Mouse (Mus musculus) cerebellum, adult 11 months (tissue): ENCODE results near the gene Olfr653.

Experiments used
- DNase-seq: peaks from one replicate; pipeline ENCODE4 v3.0.0; 2022

Olfr653 gene

GRCm38 (mm10) chr7:104577014-104577413, at the start of gene Olfr653:
Olfr653 (plus strand) TSS chr7:104577314.
- no peak for DNase-seq

- no peak for DNase-seq
Observed at GRCm38 (mm10) chr7:104549833-104550232, 27.3 kb upstream of the Olfr653 start, which contains the start of gene Olfr651. Olfr651 (plus strand) TSS chr7:104550133.

- DNase-seq: no peak
Observed at GRCm38 (mm10) chr7:104552700-104553099, 24.4 kb upstream of the Olfr653 start.

- no peak for DNase-seq
Observed at GRCm38 (mm10) chr7:104560601-104561000, 16.5 kb upstream of the Olfr653 start, which contains the start of gene Olfr652. Olfr652 (plus strand) TSS chr7:104560901.

- no peak for DNase-seq
Observed at GRCm38 (mm10) chr7:104580846-104581245, 3.7 kb downstream of the Olfr653 start.

- no peak for DNase-seq
Observed at GRCm38 (mm10) chr7:104581429-104581828, 4.3 kb downstream of the Olfr653 start.

- no peak for DNase-seq
Observed at GRCm38 (mm10) chr7:104586725-104587124, 9.6 kb downstream of the Olfr653 start, which contains the start of gene Olfr654. Olfr654 (plus strand) TSS chr7:104587025.

- no peak for DNase-seq
Observed at GRCm38 (mm10) chr7:104588274-104588673, 11.2 kb downstream of the Olfr653 start.

GRCm38 (mm10) chr7:104601679-104602078, 24.6 kb downstream of the Olfr653 start, which contains the start of gene Olfr655:
Olfr655 (minus strand) TSS chr7:104601779.
- no peak for DNase-seq

GRCm38 (mm10) chr7:104603173-104603572, 26.1 kb downstream of the Olfr653 start:
- DNase-seq: no peak

- no peak for DNase-seq
Observed at GRCm38 (mm10) chr7:104604727-104605126, 27.6 kb downstream of the Olfr653 start.

GRCm38 (mm10) chr7:104613655-104614054, 36.5 kb downstream of the Olfr653 start, which contains the start of gene Olfr656:
Olfr656 (plus strand) TSS chr7:104613955.
- DNase-seq: no peak

GRCm38 (mm10) chr7:104624494-104624893, 47.4 kb downstream of the Olfr653 start, which contains the start of gene Olfr657:
Olfr657 (plus strand) TSS chr7:104624794.
- no peak for DNase-seq
